Mouse (Mus musculus) erythroblast, embryonic 14.5 days (primary cell): ENCODE data around the gene Jmjd6.

Experiments used
- GATA1 ChIP-seq: IDR thresholded peaks from 2 replicates; pipeline ENCODE4 v1.6.1; 2012; ENCODE audit warnings: low read length, inconsistent platforms, mixed read lengths
- TAL1 ChIP-seq: IDR thresholded peaks from 3 replicates; pipeline ENCODE4 v1.6.1; 2012; ENCODE audit warnings: low read length, inconsistent platforms, mixed read lengths

DNA sequence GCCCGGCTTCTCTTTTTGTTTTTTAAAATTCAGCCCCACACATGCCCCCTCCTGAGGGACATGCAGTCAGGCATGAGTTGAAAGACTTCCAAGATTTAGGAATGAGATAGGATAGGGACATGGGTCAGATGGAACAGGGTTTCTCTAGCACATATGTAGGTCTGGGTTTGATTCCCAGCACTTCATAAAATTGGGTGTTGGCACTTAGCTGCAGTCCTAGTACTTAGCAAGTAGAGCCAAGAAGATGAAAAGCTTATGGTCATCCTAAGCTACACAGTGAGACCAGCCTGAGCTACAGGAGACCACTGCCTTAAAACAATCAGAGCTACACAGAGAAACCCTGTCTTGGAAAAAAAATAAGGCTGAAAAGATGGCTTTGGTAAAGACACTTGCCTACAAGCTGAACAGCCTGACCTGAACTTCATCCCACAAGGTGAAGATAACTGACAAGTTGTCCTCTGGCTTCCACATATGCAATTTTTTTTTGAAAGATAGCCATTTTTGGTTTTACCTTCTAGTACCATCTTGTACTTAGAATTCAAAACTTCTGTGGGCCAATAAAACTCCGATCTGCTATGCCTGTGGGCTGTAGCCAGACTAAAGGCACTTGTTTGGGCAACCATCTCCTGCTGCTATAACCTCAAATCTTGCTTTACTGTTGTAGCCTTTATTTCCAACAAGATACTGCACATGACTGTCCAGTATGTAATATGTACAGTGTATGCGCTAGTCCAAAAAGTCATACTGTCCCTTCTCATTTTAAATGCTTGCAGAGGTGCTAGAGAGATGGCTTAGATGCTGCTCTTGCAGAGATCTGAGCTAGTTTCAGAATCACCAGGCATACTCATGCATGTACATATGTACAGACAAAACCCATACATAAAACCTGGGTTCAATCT is 4.2 kb upstream of the Jmjd6 start:
- no peak for TF ChIP-seq TAL1
- TF ChIP-seq GATA1 = no peak
